Mouse (Mus musculus) testis, adult 2 months (tissue): ENCODE results near the gene Acap2.

Experiments
- CTCF ChIP-seq: fragments of 200-500 bp; IDR thresholded peaks from 2 replicates; pipeline ENCODE4 v1.5.1; 2012; ENCODE audit warnings: low read depth, mild to moderate bottlenecking, inconsistent platforms, low read length, moderate library complexity; ENCODE audit not compliant: control insufficient read depth, insufficient read depth, insufficient replicate concordance
- POLR2A ChIP-seq: fragments of 200-500 bp; IDR thresholded peaks from 2 replicates; pipeline ENCODE4 v1.6.1; 2012; ENCODE audit warnings: low read depth, mild to moderate bottlenecking, inconsistent platforms, low read length, moderate library complexity; ENCODE audit not compliant: control insufficient read depth

GRCm38 (mm10) chr16:31231591-31231990 is 30.5 kb upstream of the Acap2 start:
- no peak for TF ChIP-seq POLR2A
- TF ChIP-seq CTCF = no peak
